Mouse (Mus musculus): ENCODE data around the gene Gm49361.
A peak's percentile ranks its signal among the peaks of the same experiment; 100 is the strongest.
"Not testable (repeated sequence)": the region's sequence is repeated elsewhere in the genome, so short reads cannot be mapped to it uniquely, and the experiment has no call there.

Gm49361 gene

DNA sequence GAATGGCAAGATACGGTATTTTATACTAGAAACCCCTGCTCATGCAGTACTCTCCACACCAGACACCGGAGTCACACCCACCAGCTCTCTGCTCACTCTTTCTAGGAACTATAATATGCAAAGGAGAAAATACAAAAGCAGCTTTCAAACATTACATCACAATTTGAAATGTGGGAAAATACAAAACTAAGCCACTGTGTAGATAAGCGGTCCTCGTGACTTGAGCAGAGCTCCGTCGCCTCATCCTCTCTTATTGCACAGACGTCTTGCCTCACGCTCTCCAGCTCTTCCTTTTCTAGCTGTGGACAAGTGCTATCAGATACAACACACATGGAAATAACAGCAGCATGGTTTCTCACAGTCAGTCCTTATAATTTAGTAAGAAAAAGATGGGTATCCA lies 55.2 kb downstream of the Gm49361 start:
- no peak for DNase-seq (ENCODE audit: low spot score)

DNA sequence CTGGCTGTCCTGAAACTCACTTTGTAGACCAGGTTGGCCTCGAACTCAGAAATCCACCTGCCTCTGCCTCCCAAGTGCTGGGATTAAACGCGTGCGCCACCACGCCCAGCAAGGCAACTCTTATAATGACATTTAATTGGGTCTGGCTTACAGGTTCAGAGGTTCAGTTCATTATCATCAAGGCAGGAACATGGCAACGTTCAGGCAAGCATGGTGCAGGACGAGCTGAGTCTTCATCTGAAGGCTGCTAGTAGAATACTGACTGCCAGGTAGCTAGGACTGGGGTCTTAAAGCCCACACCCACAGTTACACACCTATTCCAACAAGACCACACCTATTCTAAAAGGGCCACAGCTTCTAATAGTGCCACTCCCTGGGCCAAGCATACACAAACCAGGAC lies 57.8 kb downstream of the Gm49361 start:
- not testable (repeated sequence) for DNase-seq (ENCODE audit: low spot score)

DNA sequence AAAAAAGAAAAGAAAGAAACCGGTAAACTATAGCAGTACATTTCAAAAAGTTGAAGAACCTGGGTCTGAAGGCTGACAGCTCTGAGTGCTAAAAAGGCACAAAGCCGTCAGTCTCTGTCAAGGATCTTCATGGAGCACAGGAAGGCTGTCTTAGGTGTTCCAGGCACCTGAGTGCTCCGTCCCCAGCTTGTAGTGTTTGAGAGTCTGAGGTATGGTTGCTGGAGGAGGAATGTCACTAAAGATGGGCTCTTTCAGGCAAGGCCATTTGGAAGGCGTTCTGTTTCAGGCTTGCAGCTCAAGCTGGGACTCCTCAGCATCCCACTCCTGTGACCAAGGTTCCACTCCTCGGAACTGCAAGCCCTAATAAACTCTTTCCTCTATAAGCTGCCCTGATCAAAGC lies 58.5 kb downstream of the Gm49361 start:
- no peak for DNase-seq (ENCODE audit: low spot score)

DNA sequence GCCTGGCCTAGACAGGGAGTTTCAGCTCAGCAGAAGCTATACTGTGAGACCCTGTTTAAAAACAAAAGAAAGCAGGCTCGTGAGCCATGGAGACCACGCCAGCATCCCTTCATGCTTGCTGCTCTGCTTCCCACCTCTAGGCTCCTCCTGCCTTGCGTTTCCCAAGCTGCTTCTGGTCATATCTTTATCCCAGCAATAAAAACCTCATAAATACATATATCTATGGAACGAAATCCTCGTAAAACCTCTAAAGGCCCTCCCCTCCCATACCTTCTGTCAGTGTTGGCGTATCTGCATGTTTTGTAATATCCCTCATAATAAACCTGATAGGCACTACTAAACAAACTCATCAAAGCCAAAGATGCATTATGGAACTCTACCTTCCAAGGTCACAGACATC lies 59.3 kb downstream of the Gm49361 start:
- DNase-seq (ENCODE audit: low spot score): no peak

DNA sequence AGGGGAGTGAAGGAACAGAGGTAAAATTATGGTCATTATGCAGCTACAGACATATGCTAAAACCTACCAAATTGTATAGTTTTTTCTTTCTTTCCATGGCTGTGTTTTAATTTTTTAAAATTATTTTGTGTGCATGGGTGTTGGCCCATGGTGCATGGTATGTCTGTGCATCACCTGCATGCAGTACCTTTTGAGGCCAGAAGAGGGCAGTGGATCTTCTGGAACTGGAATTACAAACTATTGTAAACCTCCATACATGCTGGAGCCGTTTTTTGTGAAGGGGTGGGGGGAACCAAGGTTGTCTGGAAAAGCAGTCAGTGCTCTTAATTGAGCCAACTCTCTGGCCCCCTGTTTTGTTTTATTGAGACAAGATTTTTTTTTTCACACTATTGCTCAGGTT lies 61.3 kb downstream of the Gm49361 start:
- DNase-seq (ENCODE audit: low spot score): peak; percentile 75

DNA sequence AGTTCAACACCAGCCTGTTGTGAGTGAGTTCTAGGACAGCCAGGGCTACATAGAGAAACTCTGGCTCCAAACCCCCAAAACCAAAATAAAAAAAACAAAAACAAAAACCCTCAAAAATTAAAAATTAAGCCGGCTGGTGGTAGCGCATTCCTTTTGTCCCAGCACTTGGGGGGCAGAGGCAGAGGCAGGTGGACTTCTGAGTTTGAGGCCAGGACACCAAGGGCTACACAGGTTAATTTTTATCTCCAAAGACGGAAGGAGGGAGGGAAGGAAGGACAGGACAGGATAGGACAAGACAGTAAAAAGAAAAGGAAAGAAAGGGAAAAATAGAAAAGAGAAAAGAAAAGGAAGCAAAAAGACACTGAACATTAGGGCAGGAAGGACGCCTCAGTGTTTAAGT lies 63.2 kb downstream of the Gm49361 start:
- DNase-seq (ENCODE audit: low spot score): no peak

DNA sequence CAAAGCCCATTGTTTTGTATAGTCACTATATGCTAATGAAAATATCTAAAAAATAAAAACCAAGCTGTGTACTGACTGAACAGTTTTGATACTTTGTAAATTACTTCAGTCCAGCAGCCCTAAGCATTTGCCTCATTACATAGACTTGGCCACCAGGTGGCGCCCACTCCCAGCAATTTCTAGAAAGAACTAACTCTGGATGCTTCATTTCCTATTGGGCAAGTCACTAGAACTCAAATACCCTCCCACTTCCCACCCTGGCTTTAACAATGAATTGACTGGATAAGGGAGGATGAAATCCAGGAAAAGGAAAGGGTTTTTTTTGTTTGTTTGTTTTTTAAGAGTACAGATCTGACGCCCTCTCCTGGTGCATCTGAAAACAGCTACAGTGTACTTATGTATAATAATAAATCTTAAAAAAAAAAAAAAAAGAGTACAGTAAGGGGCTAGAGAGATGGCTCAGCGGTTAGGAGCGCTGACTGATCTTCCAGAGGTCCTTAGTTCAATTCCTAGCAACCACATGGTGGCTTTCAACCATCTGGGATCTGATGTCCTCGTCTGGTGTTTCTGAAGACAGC lies 65.9 kb downstream of the Gm49361 start:
- DNase-seq (ENCODE audit: low spot score): peak; percentile 92

DNA sequence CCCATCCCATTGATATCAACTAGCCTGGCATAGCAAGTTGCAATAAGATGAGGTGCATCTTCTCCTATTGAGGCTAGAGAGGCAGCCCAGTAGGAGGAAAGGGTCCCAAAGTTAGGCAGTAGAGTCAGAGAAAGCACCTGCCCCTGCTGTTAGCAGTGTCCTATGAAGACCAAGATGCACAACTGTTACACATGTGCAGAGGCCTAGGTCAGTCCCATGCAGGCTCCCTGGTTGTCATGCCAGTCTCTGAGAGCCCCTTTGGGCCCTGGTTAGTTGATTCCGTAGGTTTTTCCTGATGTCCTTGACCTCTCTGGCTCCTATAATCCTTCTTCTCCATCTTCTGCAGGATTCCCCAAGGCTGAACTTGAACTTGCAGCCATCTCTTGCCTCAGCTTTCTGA lies 66.4 kb downstream of the Gm49361 start:
- no peak for DNase-seq (ENCODE audit: low spot score)

DNA sequence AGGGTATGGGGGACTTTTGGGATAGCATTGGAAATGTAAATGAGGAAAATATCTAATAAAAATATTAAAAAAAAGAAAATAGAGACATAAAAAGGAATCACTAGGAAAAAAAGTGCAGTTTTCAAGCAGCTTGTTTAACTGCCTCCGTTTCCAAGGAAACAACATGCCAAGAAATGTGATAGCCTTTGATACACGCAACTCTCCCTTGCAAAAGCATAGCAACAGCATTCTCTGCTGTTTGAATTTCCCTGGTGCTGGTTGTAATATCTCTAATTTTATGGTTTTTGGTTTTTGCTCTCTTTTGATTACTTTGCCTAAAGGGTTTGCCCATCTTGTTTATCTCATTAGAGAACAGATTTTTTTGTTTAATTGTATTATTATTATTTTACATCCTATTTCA lies 70.4 kb downstream of the Gm49361 start:
- no peak for DNase-seq (ENCODE audit: low spot score)

DNA sequence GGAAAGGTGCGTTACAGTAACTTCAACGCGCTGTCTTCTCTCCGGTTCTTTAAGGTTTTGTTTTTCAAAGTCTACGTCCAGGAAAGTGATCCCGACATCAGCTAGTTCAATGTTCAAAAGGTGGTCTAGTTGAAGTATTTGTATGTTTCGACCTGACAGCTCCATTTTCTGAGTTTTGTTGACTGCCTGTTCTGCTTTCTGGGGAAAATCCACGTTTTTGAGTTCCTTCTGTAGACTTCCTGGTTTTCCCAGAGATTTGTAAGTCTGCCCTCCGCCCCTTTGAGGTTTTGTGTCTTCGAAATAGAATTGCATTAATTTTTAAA lies 80.3 kb downstream of the Gm49361 start:
- DNase-seq (ENCODE audit: low spot score): no peak

DNA sequence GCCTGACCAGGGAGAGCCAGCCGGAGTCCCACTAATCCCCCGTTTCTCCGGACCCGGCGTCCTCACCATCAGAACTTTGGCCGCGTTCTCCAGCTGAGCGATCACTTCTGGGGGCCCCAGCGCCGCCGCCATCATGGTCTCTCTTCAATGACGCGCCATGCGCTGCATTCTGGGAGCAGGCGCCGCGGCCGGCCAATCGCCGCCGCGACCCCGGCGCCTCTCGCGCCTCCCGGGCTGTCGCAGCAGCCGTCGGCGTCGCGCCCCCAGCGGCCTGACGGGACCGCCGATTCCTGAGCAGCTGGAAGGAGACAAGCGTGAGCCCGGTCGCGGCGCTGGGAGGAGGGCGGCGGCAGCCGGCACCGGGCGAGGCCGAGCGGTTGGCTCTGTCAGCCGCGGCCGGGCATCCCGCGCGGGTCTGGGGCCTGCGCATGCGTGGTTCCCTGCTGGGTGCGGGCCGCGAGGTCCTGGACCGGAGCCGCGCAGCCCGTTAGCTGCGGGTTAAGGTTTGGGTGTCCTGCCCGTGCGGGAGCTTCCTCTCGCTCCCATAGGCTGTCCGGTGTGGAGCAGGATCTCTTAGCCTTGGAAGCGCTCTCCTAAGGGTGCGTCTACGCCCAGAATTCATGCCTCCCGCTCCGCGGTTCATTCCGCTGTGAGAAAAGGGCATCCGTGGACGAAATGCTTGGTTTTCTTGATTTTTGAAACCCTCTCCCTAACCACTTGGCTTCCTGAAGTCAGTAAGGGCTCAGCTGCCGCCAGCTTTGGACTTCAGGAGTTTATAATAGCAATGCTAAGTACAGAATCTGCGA lies 80.9 kb downstream of the Gm49361 start, which contains the start of gene Xpo4:
Xpo4 (minus strand) TSS at position 609 of the 806 bp plus-strand sequence.
- DNase-seq (ENCODE audit: low spot score): peak; percentile 90

DNA sequence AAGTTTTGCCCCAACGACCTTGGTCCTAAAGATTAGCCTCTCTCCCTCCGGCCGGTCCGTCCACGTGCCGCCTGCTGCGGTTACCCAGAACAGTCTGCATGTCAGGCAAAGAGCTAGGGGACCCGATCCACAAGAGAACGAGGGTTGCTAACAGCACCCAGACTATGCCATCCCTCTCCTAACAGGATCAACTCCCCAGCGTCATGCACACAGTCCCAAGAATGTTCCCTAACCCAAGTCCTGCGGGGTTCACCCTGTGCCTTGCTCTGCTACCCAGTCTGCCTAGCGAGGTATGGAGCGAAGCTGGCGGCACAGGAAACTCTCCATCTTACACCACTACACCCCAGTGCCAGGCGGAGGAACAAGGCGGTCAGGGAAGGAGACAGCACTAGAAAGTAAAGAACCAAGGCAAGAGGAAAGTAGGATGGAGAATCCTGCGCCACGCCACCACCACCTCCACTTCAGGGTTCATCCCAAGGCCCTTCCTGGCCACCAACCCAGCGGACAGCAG lies 81.5 kb downstream of the Gm49361 start:
- peak; percentile 61 for DNase-seq (ENCODE audit: low spot score)

DNA sequence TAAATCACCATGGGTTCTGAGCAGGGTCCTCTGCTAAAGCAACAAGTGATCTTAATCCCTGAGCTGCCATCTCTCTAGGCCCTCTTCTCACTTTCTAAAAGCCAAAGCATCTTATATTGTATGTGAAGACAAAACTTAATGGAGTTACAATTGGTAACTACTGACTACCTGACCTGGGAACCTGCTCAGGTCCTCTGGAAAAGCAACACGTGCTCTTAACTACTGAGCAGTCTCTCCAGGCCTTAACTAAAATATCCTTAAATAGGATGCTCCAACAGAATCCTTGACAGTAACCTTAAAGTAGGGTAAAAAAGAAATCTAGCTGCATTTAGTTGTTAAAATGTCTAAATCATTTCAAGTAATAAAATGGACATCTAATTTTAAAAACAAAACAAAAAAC lies 82.3 kb downstream of the Gm49361 start:
- no peak for DNase-seq (ENCODE audit: low spot score)

DNA sequence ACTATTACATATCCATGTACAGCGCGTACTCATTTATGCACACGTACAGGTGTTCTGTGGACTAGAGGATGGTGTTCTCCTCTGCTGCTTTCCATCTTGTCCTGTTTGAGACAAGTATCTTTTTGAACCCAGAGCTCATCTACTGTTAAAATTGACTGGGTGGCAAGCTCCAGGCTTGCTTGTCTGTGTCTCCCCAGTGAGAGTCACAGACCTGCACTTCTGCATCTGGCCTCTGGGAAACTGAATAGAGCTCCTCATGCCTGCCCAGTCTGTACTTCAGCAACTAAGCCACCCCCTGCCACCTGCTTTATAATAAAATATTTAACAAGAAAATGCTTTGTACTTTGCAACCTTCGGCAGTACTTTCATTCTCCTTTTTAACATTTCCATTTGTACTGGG lies 87.6 kb downstream of the Gm49361 start:
- DNase-seq (ENCODE audit: low spot score): no peak

DNA sequence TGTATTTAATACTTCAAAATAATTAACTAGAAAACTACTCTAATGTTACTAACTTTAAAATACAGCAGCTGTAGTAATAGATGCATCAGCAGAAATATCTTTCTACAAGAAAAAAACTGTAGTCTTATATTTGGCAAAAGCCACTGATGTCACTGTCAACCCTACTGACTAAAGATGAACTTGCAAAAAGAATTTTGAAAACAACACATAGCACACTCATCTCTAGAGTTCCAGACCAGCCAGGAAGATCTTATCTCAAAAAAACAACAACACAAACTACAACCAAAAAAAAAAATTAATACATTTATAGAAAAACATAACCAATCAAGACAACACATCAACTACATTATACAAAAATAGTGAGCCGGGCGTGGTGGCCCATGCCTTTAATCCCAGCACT lies 88.4 kb downstream of the Gm49361 start:
- DNase-seq (ENCODE audit: low spot score): no peak

DNA sequence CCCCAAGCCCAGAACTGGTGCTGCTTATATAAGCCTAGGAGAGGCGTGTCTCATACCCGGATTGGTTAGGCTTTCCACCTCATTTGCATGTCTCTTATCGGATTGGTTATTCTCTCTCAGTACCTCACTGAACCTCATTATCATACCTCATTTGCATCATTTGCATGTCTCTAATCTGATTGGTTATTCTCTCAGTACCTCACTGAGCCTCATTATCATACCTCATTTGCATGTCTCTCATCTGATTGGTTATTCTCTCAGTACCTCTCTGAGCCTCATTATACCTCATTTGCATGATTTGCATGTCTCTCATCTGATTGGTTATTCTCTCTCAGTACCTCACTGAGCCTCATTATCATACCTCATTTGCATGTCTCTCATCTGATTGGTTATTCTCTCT lies 89.4 kb downstream of the Gm49361 start:
- DNase-seq (ENCODE audit: low spot score): not testable (repeated sequence)

DNA sequence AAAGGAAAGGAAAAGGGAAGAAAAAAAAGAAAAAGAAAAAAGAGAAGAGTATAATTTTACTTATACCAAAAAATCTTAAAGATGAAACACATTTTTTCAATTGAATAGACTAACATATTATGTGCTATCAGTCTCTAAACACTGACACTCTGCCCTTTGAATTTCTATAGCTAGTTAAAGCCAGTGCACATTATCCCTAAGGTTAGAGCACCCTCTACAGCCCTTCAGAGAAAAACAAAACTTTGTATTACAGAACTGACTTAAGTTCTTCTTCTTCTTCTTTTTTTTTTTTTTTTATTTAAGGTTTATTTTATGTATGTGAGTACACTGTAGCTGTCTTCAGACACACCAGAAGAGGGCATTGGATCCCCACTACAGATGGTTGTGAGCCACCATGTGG lies 96.4 kb downstream of the Gm49361 start:
- DNase-seq (ENCODE audit: low spot score): no peak

DNA sequence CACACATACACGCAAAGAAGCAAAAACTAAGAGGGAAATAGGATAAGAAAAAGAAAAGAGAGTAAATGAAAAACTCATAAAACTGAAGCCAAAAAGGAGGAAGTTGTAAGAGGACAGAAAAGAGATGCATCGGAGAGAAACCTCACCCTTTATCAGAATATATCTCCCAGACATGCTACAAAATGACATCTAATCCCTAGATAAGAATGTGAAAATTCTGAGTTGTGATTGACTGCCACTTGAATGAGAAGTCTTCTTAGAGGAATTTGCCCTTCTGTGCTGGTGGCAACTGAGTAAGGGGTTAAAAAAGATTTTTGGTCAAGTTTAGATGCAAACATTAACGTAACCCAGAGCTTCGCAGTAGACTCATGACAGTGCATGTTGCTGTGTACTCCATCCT lies 99.7 kb downstream of the Gm49361 start:
- no peak for DNase-seq (ENCODE audit: low spot score)

DNA sequence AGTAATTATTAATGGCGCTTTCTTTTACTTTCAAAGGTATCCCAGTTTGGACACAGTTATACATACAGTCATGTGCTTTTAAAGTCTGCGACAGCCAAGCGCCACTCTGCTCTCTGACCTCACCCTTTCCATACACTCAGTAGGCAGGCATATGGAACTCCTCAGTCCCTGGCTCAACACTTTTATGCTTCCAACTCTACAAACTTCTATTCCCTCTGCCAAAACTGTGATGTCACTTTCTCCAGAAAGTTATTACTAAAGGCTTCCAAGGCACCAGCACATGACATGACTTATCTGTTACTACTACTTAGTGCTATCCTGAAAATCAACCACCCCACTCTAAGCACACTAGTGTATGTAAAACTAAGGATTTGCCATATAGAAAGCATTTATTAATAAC lies 106.8 kb downstream of the Gm49361 start:
- no peak for DNase-seq (ENCODE audit: low spot score)

DNA sequence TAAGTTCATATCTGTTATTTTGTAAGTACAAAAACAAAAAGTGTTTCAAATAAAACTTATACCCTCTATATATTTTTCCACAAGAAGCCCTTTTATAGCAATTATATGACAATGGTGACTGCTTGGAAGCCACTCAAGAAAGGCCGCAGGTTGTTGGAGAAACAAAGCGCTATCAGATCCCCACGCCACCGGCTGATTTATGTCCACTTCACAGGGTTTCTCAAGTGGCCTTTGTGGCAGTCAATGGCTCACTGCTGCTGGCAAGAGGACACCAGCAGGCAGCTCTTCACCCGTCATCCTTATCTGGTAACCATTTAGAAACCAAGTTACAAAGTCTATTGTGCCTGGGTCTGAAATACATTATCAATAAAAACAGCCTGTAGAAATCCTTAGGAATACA lies 111.8 kb downstream of the Gm49361 start:
- peak; percentile 59 for DNase-seq (ENCODE audit: low spot score)

DNA sequence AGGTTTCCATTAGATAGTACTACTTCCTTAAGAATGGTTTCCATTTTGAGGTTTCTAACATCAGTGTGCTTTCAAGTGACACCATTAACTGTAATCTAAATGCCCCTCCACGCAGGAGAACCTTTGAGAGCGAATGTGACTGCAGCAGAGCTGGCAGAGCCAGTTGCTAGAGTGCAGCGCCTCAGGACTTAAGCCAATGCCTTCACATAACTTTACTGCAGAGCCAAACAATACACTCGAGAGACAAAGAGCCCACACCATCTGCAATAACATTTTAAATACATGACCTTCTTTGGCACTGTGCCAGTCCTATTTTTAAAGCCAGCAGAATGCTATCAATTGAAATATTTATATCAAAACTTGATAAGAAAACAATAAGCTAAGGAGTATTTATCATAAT lies 116.3 kb downstream of the Gm49361 start:
- no peak for DNase-seq (ENCODE audit: low spot score)

DNA sequence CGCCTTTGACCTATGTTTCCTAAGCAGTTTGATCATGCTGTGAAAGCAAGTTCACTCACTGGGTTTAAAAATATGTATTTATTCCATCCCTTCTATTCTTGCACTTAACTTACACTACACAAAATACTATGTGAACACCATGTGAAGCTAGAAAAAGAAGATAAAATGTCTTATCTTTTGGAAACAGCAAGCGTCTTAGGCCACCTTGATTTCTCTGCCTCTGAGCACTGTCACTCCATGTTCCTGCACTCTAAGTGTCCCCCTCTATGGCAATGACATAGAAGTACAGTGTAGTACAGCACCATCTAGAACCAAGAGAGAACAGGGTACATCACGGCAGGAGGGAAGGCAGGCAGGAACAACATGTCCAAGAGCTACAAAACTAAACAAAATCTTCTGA lies 123.0 kb downstream of the Gm49361 start:
- no peak for DNase-seq (ENCODE audit: low spot score)

DNA sequence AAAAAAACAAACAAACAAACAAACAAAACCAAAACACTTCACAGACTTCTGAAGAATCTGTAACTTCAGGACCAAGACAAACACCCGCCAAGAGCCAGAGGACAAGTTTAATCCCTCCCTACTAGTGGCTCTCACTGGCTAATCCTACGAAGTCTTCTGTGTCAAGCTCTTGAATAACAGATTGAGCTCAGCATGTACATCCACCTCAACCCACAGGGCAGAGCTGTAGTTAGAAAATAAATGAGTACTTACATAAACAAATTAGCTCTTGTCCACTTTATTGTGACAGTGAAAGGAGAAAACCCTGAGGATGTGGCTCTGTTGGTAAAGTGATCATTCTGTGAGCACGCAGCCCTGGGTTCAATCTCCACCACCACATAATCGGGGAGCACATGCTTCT lies 124.2 kb downstream of the Gm49361 start:
- DNase-seq (ENCODE audit: low spot score): no peak

Measured in embryo, embryonic 10.5 days (tissue).